Mouse (Mus musculus) inflammation-experienced regulatory T-cells, adult 16 weeks (primary cell): ENCODE measurements around the gene Mtf1. TPM values are rescaled to one million over a fixed set of nuclear protein-coding genes. Genes with fewer than 3 reads are reported as not detected.

ENCODE experiments used
- polyA plus RNA-seq: library from polyadenylated mRNA; unstranded; fragments of 100-300 nt; shearing (Covaris generic); gene quantifications from one replicate; pipeline ENCODE4 v1.2.1, GENCODE M21; 2017

Mtf1 gene
- polyA plus RNA-seq, result 25.5 TPM

DNA sequence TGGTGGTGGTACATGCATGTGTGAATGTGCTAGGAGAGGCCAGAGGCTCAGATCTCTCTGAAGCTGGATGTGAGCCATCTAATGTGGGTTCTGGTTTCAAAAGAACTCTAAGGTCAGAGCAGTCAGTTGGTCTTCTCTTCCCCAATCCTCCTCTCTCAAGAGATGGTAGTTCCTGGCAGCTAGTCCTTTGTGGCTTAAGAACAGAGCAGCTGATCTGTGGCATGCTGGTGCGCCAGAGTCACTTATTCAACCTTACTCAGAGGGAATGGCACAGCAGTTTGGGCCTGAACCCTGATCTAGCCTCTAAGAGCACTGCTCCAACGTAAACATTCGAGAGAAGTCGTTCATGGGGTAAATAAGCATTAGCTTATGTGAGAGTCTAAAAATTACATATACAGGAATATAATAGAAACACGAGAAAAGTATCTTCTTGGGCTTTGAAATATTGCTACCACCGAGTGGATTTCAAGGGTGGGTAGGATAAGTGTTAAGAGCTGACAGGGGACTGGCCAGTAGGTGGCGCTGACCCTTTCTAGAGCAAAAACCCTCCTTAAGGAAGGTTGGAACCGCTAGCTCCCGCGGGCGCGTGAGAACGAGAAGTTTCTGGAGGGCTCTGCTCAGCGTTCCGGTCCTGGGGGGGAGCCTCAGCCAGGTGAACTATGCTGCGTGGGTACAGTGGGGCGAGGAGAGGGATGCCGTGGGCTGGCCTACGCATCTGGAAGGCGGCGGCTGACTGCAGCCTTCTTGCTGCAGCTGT lies at the start of gene Mtf1:
Mtf1 (plus strand) TSS at position 553 of the 757 bp plus-strand sequence.

DNA sequence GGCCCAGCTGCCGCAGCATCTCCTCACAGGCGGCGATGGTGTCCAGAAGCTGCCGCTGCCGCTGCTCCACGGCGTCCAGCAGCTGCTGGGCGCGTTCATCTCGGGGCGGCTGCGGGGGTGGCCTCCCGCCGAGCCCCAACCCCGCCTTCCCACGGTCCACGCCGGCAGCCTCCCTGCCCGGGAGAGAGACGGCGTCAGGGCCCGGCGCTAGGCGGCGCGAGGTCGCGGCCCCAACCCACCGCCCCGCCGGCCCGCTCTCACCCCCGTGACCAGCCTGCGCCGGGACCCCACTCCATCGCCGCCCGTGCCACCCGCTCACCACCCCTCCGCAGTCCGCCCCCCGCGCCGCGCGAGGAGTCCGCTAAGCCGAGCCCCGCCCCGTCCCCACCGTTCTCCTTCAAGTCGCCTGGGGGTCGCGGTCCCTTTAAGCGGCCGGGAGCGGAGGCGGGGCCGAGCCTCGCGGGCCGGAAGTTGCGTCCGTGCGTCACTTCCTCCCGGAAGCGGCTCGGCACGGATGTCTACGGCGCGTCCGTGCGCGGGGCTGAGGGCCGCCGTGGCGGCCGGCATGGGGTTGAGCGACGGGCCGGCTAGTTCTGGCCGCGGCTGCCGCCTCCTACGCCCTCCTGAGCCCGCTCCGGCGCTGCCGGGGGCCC lies 48.5 kb downstream of the Mtf1 start, which contains the start of gene Yrdc:
Yrdc (plus strand) TSS at position 419 of the 653 bp plus-strand sequence.

GRCm38 (mm10) chr4:124850933-124851658 lies 49.2 kb downstream of the Mtf1 start, which contains the start of gene 1110065P20Rik:
Gene 1110065P20Rik, minus strand, starts transcription at chr4:124851196.

GRCm38 (mm10) chr4:124861283-124862188 lies 59.6 kb downstream of the Mtf1 start, which contains the start of gene Maneal:
Gene Maneal, minus strand, starts transcription at chr4:124862171.

GRCm38 (mm10) chr4:124880599-124880998 lies 78.7 kb downstream of the Mtf1 start, which contains the start of gene Epha10:
Gene Epha10, plus strand, starts transcription at chr4:124880899.

Other genes with a start within 250 kb of the Mtf1 start
- not detected for gene 3100002H09Rik, start 191.3 kb upstream of the Mtf1 start, polyA plus RNA-seq
- gene Pou3f1, start 145.3 kb upstream of the Mtf1 start, polyA plus RNA-seq, result not detected
- 80.7 TPM for gene Utp11, start 108.5 kb upstream of the Mtf1 start, polyA plus RNA-seq
- gene Fhl3, start 101.4 kb upstream of the Mtf1 start, polyA plus RNA-seq, result 0.99 TPM
- 141 TPM for gene Sf3a3, start 87.3 kb upstream of the Mtf1 start, polyA plus RNA-seq
- gene Inpp5b, start 60.3 kb upstream of the Mtf1 start, polyA plus RNA-seq, result 182 TPM
- 5.3 TPM for gene Yrdc, start 48.6 kb downstream of the Mtf1 start, polyA plus RNA-seq
- 8.0 TPM for gene 1110065P20Rik, start 49.1 kb downstream of the Mtf1 start, polyA plus RNA-seq
- 0.28 TPM for gene Maneal, start 60.1 kb downstream of the Mtf1 start, polyA plus RNA-seq
- gene Epha10, start 78.8 kb downstream of the Mtf1 start, polyA plus RNA-seq, result not detected
- 21.0 TPM for gene 9930104L06Rik, start 134.9 kb downstream of the Mtf1 start, polyA plus RNA-seq
- 16.5 TPM for gene Cdca8, start 137.2 kb downstream of the Mtf1 start, polyA plus RNA-seq
- gene Rspo1, start 184.3 kb downstream of the Mtf1 start, polyA plus RNA-seq, result not detected
- gene Gnl2, start 214.5 kb downstream of the Mtf1 start, polyA plus RNA-seq, result 92.9 TPM